Mouse (Mus musculus) heart, embryonic 13.5 days (tissue): ENCODE measurements around the gene Zfp316. TPM values are rescaled to one million over a fixed set of nuclear protein-coding genes. Genes with fewer than 3 reads are reported as not detected.

ENCODE experiments used
- ATAC-seq: fragments of 200-750 bp; cut with Nextera tagmentation; 2 replicates; pipeline ENCODE4 v1.8.0; 2017; ENCODE audit warnings: moderate TSS enrichment; ENCODE audit not compliant: insufficient number of reproducible peaks, low FRiP score, low TSS enrichment; ENCODE audit errors: extremely low read depth
- H3K27ac ChIP-seq: fragments of 300-500 bp; sonication (generic); replicated peaks from 2 replicates; pipeline ENCODE4 v1.5.1; 2015; ENCODE audit warnings: moderate library complexity, mild to moderate bottlenecking, inconsistent platforms
- H3K27me3 ChIP-seq: fragments of 300-500 bp; sonication (generic); replicated peaks from 2 replicates; pipeline ENCODE4 v1.6.1; 2015; ENCODE audit warnings: mild to moderate bottlenecking, inconsistent platforms
- H3K36me3 ChIP-seq: fragments of 300-500 bp; sonication (generic); 2 replicates; pipeline ENCODE4 v1.6.1; 2015; ENCODE audit warnings: mild to moderate bottlenecking, inconsistent platforms
- H3K4me1 ChIP-seq: fragments of 300-500 bp; sonication (generic); 2 replicates; pipeline ENCODE4 v1.6.1; 2015; ENCODE audit warnings: inconsistent platforms
- H3K4me2 ChIP-seq: fragments of 300-500 bp; sonication (generic); 2 replicates; pipeline ENCODE4 v1.6.1; 2015; ENCODE audit warnings: inconsistent platforms, mild to moderate bottlenecking, moderate library complexity
- H3K4me3 ChIP-seq: fragments of 300-500 bp; sonication (generic); 2 replicates; pipeline ENCODE4 v1.5.1; 2015; ENCODE audit warnings: moderate library complexity, mild to moderate bottlenecking, inconsistent platforms
- H3K9ac ChIP-seq: fragments of 300-500 bp; sonication (generic); 2 replicates; pipeline ENCODE4 v1.6.1; 2015; ENCODE audit warnings: inconsistent platforms, mild to moderate bottlenecking, moderate library complexity
- H3K9me3 ChIP-seq: fragments of 300-500 bp; sonication (generic); 2 replicates; pipeline ENCODE4 v1.6.1; 2016; ENCODE audit warnings: inconsistent platforms
- WGBS: fragments of 180-500 bp; shearing (Covaris S2); methylation state at CpG from one replicate; pipeline ENCODE4 v1.1.7; 2015; ENCODE audit warnings: mixed read lengths; 5-methylcytosine and 5-hydroxymethylcytosine counted together
- polyA plus RNA-seq: library from polyadenylated mRNA; unstranded; fragments of >200 nt; fragmentation: Nextera tagmentation; extraction: Ambion mirVana; gene quantifications from 2 replicates; pipeline ENCODE4 v1.2.1, GENCODE M21; 2015

Gene Zfp316
- polyA plus RNA-seq, 1 experiment from 2014 or later, result 1.5 TPM

DNA sequence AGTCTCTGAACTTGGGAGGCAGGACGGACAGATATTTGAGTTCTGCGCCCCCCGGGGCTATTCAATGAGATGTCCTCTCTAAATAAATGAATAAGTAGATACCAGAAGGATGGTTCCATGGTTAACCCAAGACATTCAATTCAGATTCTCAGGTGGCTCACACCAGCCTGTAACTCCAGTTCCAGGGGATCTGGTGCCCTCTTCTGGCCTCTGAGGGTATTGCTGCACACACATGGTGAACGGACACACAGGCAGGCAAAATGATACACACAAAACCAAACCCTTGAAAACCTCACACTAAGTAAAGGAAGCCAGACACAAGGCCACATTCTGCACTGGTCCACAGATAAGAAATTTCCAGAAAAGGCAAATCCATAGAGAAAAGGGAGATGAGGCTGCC lies 29.9 kb upstream of the Zfp316 start:
- Histone ChIP-seq H3K9me3 (no peaks in the 10 kb centered on the region), H3K9ac (no peak overlapping the region), H3K27ac (no peak overlapping the region), H3K4me3 (no peak overlapping the region), H3K4me2 (no peak overlapping the region), H3K36me3 (peaks cover 59% of the 10 kb centered on the region), H3K27me3 (peaks cover 7% of the 10 kb centered on the region), H3K4me1 (peaks cover 12% of the 10 kb centered on the region)
- ATAC-seq, result no peak
- 94% methylated on average over 4 of the region's 4 CpGs for WGBS

- Histone ChIP-seq H3K4me3 (no peak overlapping the region), H3K9me3 (no peaks in the 10 kb centered on the region), H3K27ac (no peak overlapping the region), H3K27me3 (peaks cover 20% of the 10 kb centered on the region), H3K36me3 (peaks cover 49% of the 10 kb centered on the region), H3K4me1 (peaks cover 20% of the 10 kb centered on the region), H3K4me2 (no peak overlapping the region), H3K9ac (no peak overlapping the region)
- ATAC-seq, result no peak
- WGBS, result 89% methylated on average over 7 of the region's 7 CpGs
Measured at GRCm38 (mm10) chr5:143298391-143298790, 28.6 kb upstream of the Zfp316 start.

- peaks cover 45% of the 10 kb centered on the region for H3K36me3 ChIP-seq
- peaks cover 24% of the 10 kb centered on the region for H3K4me1 ChIP-seq
- no peaks in the 10 kb centered on the region for H3K9me3 ChIP-seq
- WGBS, result 77% methylated on average over 9 of the region's 9 CpGs
- peaks cover 24% of the 10 kb centered on the region for H3K27me3 ChIP-seq
- no peak overlapping the region for H3K9ac ChIP-seq
- H3K27ac ChIP-seq, result no peak overlapping the region
- H3K4me3 ChIP-seq, result no peak overlapping the region
- H3K4me2 ChIP-seq, result no peak overlapping the region
- ATAC-seq, result no peak
Measured at GRCm38 (mm10) chr5:143297986-143298385, 28.2 kb upstream of the Zfp316 start.

- Histone ChIP-seq H3K9me3 (no peaks in the 10 kb centered on the region), H3K4me2 (no peak overlapping the region), H3K4me3 (no peak overlapping the region), H3K27ac (no peak overlapping the region), H3K9ac (no peak overlapping the region), H3K4me1 (peaks cover 28% of the 10 kb centered on the region), H3K36me3 (peaks cover 18% of the 10 kb centered on the region), H3K27me3 (peaks cover 50% of the 10 kb centered on the region)
- WGBS, result 91% methylated on average over 2 of the region's 2 CpGs
- ATAC-seq, result no peak
Measured at GRCm38 (mm10) chr5:143295330-143295729, 25.5 kb upstream of the Zfp316 start.

- no peak overlapping the region for H3K27ac ChIP-seq
- no peak for ATAC-seq
- H3K9me3 ChIP-seq, result no peaks in the 10 kb centered on the region
- H3K4me1 ChIP-seq, result peaks cover 28% of the 10 kb centered on the region
- peaks cover 13% of the 10 kb centered on the region for H3K36me3 ChIP-seq
- WGBS, result 79% methylated on average over 3 of the region's 3 CpGs
- peaks cover 55% of the 10 kb centered on the region for H3K27me3 ChIP-seq
- no peak overlapping the region for H3K4me3 ChIP-seq
- no peak overlapping the region for H3K9ac ChIP-seq
- H3K4me2 ChIP-seq, result no peak overlapping the region
Measured at GRCm38 (mm10) chr5:143294862-143295261, 25.0 kb upstream of the Zfp316 start.

- Histone ChIP-seq H3K27ac (no peak within 1 kb of the TSS), H3K27me3 (peaks cover 70% of the 10 kb centered on the region), H3K9ac (peak within 1 kb of the TSS; percentile 75), H3K4me1 (peaks cover 29% of the 10 kb centered on the region), H3K36me3 (no peaks in the 10 kb centered on the region), H3K9me3 (no peaks in the 10 kb centered on the region), H3K4me2 (peak within 1 kb of the TSS; percentile 86), H3K4me3 (peak within 1 kb of the TSS; percentile 57)
- ATAC-seq, result no peak
- 5% methylated on average over 22 of the region's 38 CpGs for WGBS
Measured at GRCm38 (mm10) chr5:143293404-143293803, 23.6 kb upstream of the Zfp316 start, which contains the start of gene Zfp853. Zfp853 (minus strand) TSS chr5:143293623.

- WGBS, result 2% methylated on average over 18 of the region's 19 CpGs
- Histone ChIP-seq H3K4me2 (peak overlapping the region; percentile 86), H3K27ac (no peak overlapping the region), H3K36me3 (no peaks in the 10 kb centered on the region), H3K9ac (peak overlapping the region; percentile 75), H3K9me3 (no peaks in the 10 kb centered on the region), H3K4me1 (peaks cover 30% of the 10 kb centered on the region), H3K4me3 (peak overlapping the region; percentile 57), H3K27me3 (peaks cover 75% of the 10 kb centered on the region)
- ATAC-seq, result no peak
Measured at GRCm38 (mm10) chr5:143292879-143293278, 23.1 kb upstream of the Zfp316 start.

GRCm38 (mm10) chr5:143289299-143289698 lies 19.5 kb upstream of the Zfp316 start:
- 73% methylated on average over 9 of the region's 9 CpGs for WGBS
- no peaks in the 10 kb centered on the region; the same call in 1 of the 2 replicates for H3K9me3 ChIP-seq
- H3K4me3 ChIP-seq, result no peak overlapping the region
- no peak overlapping the region for H3K9ac ChIP-seq
- no peak for ATAC-seq
- H3K27ac ChIP-seq, result no peak overlapping the region
- no peak overlapping the region for H3K4me2 ChIP-seq
- H3K4me1 ChIP-seq, result peaks cover 27% of the 10 kb centered on the region
- peaks cover 100% of the 10 kb centered on the region for H3K27me3 ChIP-seq
- no peaks in the 10 kb centered on the region for H3K36me3 ChIP-seq

DNA sequence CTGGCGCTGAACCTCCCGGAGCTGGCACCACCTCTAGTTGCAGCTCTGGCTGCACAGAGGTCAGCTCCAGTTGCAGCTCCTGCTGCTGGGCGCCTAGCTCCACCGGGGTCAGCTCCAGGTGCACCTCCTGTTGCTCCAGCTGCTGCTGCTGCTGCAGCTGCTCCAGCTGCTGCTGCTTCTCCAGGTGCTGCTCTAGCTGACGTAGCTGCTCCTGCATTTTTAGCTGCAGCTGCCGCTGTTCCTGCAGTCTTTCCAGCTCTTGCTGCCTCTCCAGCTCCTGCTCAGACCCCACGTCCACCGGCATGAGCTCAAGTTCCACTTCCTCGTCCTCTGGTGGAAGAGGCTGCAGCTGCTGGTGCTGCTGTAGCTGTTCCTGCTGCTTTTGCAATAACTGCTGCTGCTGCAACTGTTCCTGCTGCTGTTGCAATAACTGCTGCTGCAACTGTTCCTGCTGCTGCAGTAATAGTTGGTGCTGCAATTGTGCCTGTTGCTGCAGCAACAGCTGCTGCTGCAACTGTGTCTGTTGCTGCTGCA lies 18.6 kb upstream of the Zfp316 start:
- H3K4me2 ChIP-seq, result peak overlapping the region; percentile 72
- no peak for ATAC-seq
- WGBS, result 16% methylated on average over 9 of the region's 9 CpGs
- no peaks in the 10 kb centered on the region for H3K36me3 ChIP-seq
- H3K27me3 ChIP-seq, result peaks cover 98% of the 10 kb centered on the region
- peak overlapping the region; percentile 67 for H3K9ac ChIP-seq
- H3K4me3 ChIP-seq, result peak overlapping the region; percentile 49
- H3K4me1 ChIP-seq, result peaks cover 19% of the 10 kb centered on the region
- no peak overlapping the region for H3K27ac ChIP-seq
- no peaks in the 10 kb centered on the region; the same call in 1 of the 2 replicates for H3K9me3 ChIP-seq

GRCm38 (mm10) chr5:143287774-143288328 lies 18.0 kb upstream of the Zfp316 start:
- Histone ChIP-seq H3K9ac (peak overlapping the region; percentile 67), H3K27ac (no peak overlapping the region), H3K4me2 (peak overlapping the region; percentile 72), H3K27me3 (peaks cover 97% of the 10 kb centered on the region), H3K4me1 (peaks cover 13% of the 10 kb centered on the region), H3K9me3 (no peaks in the 10 kb centered on the region; the same call in 1 of the 2 replicates), H3K4me3 (peak overlapping the region; percentile 49), H3K36me3 (no peaks in the 10 kb centered on the region)
- ATAC-seq, result no peak
- 3% methylated on average over 48 of the region's 48 CpGs for WGBS

DNA sequence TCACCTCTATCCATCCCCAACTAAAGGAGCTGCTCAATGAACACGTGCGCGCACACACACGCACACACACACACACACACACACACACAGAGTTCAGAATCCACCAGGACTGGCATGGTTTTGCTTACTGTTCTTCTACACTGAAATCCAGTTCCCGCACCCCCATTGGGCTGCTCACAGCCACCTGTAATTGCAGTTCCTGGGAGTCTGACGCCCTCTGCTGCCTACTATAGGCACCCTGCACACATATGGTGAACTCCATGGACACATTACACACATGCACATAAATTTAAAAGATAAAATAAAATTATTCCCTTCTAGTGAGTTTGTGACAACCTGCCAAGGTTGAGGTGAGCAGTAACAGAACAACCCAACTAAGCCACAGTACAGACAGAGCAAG lies 14.9 kb upstream of the Zfp316 start:
- H3K4me1 ChIP-seq, result peaks cover 11% of the 10 kb centered on the region
- no peak overlapping the region for H3K9ac ChIP-seq
- H3K27ac ChIP-seq, result no peak overlapping the region
- H3K9me3 ChIP-seq, result no peaks in the 10 kb centered on the region; the same call in 1 of the 2 replicates
- no peak overlapping the region for H3K4me2 ChIP-seq
- ATAC-seq, result no peak
- WGBS, result 39% methylated on average over 6 of the region's 6 CpGs
- peaks cover 91% of the 10 kb centered on the region for H3K27me3 ChIP-seq
- H3K4me3 ChIP-seq, result no peak overlapping the region
- H3K36me3 ChIP-seq, result no peaks in the 10 kb centered on the region

GRCm38 (mm10) chr5:143279247-143279646 lies 9.4 kb upstream of the Zfp316 start:
- WGBS, result 44% methylated on average over 10 of the region's 10 CpGs
- Histone ChIP-seq H3K27me3 (peaks cover 87% of the 10 kb centered on the region), H3K36me3 (no peaks in the 10 kb centered on the region), H3K4me3 (no peak overlapping the region), H3K4me2 (no peak overlapping the region), H3K4me1 (no peaks in the 10 kb centered on the region), H3K9me3 (no peaks in the 10 kb centered on the region), H3K27ac (no peak overlapping the region), H3K9ac (no peak overlapping the region)
- ATAC-seq, result no peak
